Mouse (Mus musculus): ENCODE results near the gene Olfr462.

Olfr462 gene

GRCm38 (mm10) chr11:87847884-87848283 is 44.2 kb downstream of the Olfr462 start:
- DNase-seq (ENCODE audit: low spot score in 2 of 2) = no peak

- DNase-seq (ENCODE audit: low spot score in 2 of 2) = no peak
Measured at GRCm38 (mm10) chr11:87846968-87847600, 45.0 kb downstream of the Olfr462 start.

- DNase-seq (ENCODE audit: low spot score in 2 of 2) = no peak
Measured at GRCm38 (mm10) chr11:87841436-87841835, 50.6 kb downstream of the Olfr462 start.

GRCm38 (mm10) chr11:87840676-87841075 is 51.4 kb downstream of the Olfr462 start:
- no peak for DNase-seq (ENCODE audit: low spot score in 2 of 2)

Measured in natural killer cell, adult 2 months (primary cell).